Mouse (Mus musculus) small intestine, adult 2 months (tissue): ENCODE measurements around the gene Myh9.
A peak's percentile ranks its signal among the peaks of the same experiment; 100 is the strongest.

Experiments used
- CTCF ChIP-seq: fragments of 200-500 bp; IDR thresholded peaks from 2 replicates; pipeline ENCODE4 v1.5.1; 2012; ENCODE audit warnings: low read depth, mild to moderate bottlenecking, control low read depth, inconsistent platforms, low read length, moderate library complexity, mixed read lengths; ENCODE audit not compliant: insufficient replicate concordance, insufficient read length; ENCODE audit errors: extremely low read depth
- POLR2A ChIP-seq: fragments of 200-500 bp; IDR thresholded peaks from 2 replicates; pipeline ENCODE4 v1.6.1; 2012; ENCODE audit warnings: low read depth, mild to moderate bottlenecking, control low read depth, inconsistent platforms, low read length, moderate library complexity

GRCm38 (mm10) chr15:77761561-77762380 is 80.2 kb downstream of the Myh9 start:
- no peak; the same call in 1 of the 2 replicates for TF ChIP-seq POLR2A
- TF ChIP-seq CTCF, result peak; percentile 49; the same call in 1 of the 2 replicates
